Mouse (Mus musculus) lung, adult 2 months (tissue): ENCODE measurements around the gene Clic1. TPM values are rescaled to one million over a fixed set of nuclear protein-coding genes. Genes with fewer than 3 reads are reported as not detected.

Experiments used
- DNase-seq: peaks from one replicate; pipeline ENCODE4 v3.0.0; 2022
- H3K4me1 ChIP-seq: fragments of 200-500 bp; 2 replicates; pipeline ENCODE4 v1.6.1; 2011; ENCODE audit warnings: low read length; ENCODE audit not compliant: control insufficient read depth, insufficient read depth
- H3K4me3 ChIP-seq: fragments of 200-500 bp; replicated peaks from 2 replicates; pipeline ENCODE3; 2011; ENCODE audit warnings: low read depth, mild to moderate bottlenecking, control low read depth, low read length; ENCODE audit errors: extremely low read depth
- CTCF ChIP-seq: fragments of 200-500 bp; IDR thresholded peaks from 2 replicates; pipeline ENCODE4 v1.5.1; 2011; ENCODE audit warnings: mild to moderate bottlenecking, low read length, control low read depth; ENCODE audit not compliant: insufficient read depth
- POLR2A ChIP-seq: fragments of 200-500 bp; IDR thresholded peaks from 2 replicates; pipeline ENCODE4 v1.6.1; 2011; ENCODE audit warnings: low read depth, mild to moderate bottlenecking, control low read depth, low read length, borderline replicate concordance; ENCODE audit errors: extremely low read depth
- WGBS: fragments of 180-500 bp; shearing (Covaris S2); methylation state at CpG from one replicate; pipeline ENCODE4 v1.1.7; 2018; 5-methylcytosine and 5-hydroxymethylcytosine counted together
- polyA plus RNA-seq: library from polyadenylated mRNA; depleted of rRNA; stranded (reverse); fragments of >200 nt; gene quantifications from 2 replicates; pipeline ENCODE4 v1.2.3, GENCODE M21; 2012

Clic1 gene
- polyA plus RNA-seq, 1 experiment = 153 TPM

DNA sequence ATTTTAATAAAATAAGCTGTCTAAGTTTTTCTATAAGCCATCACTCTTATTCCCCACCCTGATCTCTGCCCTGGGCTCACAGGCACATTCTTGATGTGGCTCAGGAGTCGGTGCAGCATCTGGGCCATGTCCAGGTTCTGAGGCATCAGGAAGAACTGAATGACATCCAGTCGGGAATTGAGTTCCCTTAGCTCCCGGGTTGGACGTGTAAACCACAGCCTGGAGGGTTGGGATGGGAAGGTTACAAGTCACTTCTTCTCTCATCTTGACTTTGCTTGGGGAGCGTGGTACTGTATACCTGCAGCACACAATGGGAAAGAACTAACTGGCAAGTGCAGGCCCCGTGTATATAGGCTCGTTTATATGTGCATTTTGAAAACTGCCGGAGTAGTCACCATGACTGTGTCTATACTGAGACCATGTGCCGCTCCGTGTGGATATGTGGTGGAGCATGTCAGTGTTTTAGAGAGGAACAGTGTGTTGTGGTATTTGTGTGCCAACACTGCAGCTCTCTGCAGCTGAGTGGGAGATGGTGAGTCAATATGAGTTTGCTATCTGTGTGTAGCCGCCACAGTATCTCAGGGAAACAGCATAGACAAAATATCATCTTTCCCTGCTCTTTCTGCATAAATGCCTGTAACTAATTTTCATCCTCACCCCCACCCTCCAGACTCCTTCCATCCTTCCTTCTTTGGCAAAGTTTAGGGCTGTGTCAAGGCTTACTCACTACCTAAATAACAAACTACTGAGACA is 10.5 kb upstream of the Clic1 start:
- H3K4me1 ChIP-seq = peaks cover 6% of the 10 kb centered on the region; the same call in 1 of the 2 replicates
- WGBS = 82% methylated on average over 11 of the region's 11 CpGs

DNA sequence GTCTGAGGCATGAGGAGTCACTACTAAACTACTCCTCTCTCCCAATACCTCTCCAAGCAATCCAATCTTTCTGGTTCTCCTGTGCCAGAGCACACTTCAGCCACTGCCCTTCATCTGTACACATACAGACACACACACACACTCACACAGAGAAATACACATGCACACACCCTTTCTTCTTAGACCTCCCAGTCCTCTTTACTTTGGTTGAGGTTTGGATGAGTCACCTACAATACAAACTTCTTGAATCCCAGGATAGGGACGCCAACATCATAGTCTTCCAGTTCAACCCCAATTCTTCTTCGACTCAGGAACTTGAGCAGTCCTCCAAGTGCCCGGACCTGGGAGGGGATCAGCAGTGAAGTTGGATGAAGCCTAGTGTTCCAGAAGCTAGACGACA is 6.0 kb upstream of the Clic1 start:
- no peak for TF ChIP-seq CTCF
- no peak for TF ChIP-seq POLR2A
- peaks cover 19% of the 10 kb centered on the region for H3K4me1 ChIP-seq
- 53% methylated on average over 4 of the region's 4 CpGs for WGBS
- DNase-seq = no peak
- H3K4me3 ChIP-seq = no peak overlapping the region

More for the DNA sequence above, 10.5 kb upstream of the Clic1 start:
- no peak overlapping the region for H3K4me3 ChIP-seq
- TF ChIP-seq POLR2A = no peak
- TF ChIP-seq CTCF = no peak
- DNase-seq = no peak

- peaks cover 26% of the 10 kb centered on the region for H3K4me1 ChIP-seq
- DNase-seq = peak; percentile 2
- H3K4me3 ChIP-seq = no peak overlapping the region
- TF ChIP-seq CTCF = no peak
- no peak for TF ChIP-seq POLR2A
- WGBS = 59% methylated on average over 7 of the region's 7 CpGs
Measured at GRCm38 (mm10) chr17:35044904-35045806, 4.6 kb upstream of the Clic1 start.

GRCm38 (mm10) chr17:35045807-35046680 is 3.7 kb upstream of the Clic1 start:
- WGBS = 3% methylated on average over 48 of the region's 48 CpGs

GRCm38 (mm10) chr17:35046681-35047455 is 2.9 kb upstream of the Clic1 start, which contains the start of gene Msh5:
TSS of gene Msh5 (minus strand) at chr17:35046745.
- WGBS = 1% methylated on average over 33 of the region's 33 CpGs

More at GRCm38 (mm10) chr17:35045807-35046680, 3.7 kb upstream of the Clic1 start:
- Histone ChIP-seq H3K4me3 (peak overlapping the region; percentile 51), H3K4me1 (peaks cover 26% of the 10 kb centered on the region)
- TF ChIP-seq CTCF = no peak
- peak; percentile 80; the same call in 1 of the 2 replicates for TF ChIP-seq POLR2A
- DNase-seq = peak; percentile 14

DNA sequence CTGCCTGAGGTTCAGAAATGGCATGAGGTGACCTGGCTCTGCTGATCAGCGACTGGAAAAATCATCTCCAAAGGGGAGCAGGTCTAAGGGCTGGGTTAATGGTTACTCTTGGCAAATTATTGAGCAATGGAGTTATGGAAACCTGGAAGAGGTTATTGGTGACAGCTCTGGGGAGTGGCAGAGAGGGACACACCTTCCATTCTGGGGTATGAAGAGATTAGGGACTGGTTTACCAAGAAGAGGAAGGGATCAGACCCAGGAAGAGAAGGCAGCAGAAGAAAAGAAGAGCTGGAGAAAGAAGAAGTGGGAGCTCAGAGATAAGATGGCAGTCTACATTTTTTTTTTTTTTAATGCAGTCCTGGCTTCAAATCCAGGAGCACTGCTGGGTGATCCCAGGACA is 2.1 kb upstream of the Clic1 start:
- no peak overlapping the region for H3K4me3 ChIP-seq
- WGBS = 26% methylated on average over 1 of the region's 1 CpGs
- H3K4me1 ChIP-seq = peaks cover 36% of the 10 kb centered on the region
- TF ChIP-seq POLR2A (no peak), CTCF (no peak)
- no peak for DNase-seq

More at GRCm38 (mm10) chr17:35046681-35047455, 2.9 kb upstream of the Clic1 start, which contains the start of gene Msh5:
- peak; percentile 98 for DNase-seq
- TF ChIP-seq CTCF (no peak), POLR2A (peak; percentile 4; the same call in 1 of the 2 replicates)
- Histone ChIP-seq H3K4me1 (peaks cover 27% of the 10 kb centered on the region), H3K4me3 (peak within 1 kb of the TSS; percentile 51)

DNA sequence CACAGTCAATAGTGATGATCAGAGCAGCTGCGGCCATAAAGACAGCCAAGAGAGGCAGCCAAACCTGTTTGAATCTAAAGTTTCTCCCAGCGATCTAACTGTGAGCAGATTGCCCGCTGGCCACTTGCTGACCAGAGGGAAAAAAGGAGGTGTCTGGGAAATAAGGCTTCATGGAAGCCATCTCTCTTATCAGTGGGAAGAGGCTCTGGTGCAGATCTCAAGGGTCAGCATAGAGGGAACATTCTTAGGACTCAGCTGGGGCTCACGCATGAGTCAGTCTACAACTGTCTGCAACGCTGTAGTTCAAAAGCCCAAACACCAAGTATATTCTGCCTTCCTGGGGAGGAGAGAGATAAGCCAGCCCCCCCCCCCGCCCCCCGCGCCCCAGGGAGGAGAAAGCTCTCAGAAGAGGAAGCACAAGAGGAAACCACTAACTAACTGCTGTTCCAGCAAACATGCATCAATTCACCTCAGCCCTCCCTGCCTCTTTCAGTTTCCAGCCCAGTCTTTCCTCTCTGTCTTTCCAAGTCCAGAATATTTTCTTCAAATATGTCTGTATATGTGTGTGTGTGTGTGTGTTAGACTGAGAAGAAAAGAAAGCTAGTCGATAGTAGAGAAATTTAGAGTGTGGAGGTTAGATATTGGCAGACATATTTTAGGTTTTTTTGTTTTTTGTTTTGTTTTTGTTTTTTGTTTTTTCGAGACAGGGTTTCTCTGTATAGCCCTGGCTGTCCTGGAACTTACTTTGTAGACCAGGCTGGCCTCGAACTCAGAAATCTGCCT is 1.4 kb upstream of the Clic1 start:
- H3K4me3 ChIP-seq = peak overlapping the region; percentile 19
- DNase-seq = no peak
- TF ChIP-seq CTCF (no peak), POLR2A (0 out of 2 replicates have a peak, but pooled peaks have one; percentile 8)
- H3K4me1 ChIP-seq = peaks cover 39% of the 10 kb centered on the region
- 9% methylated on average over 11 of the region's 11 CpGs for WGBS

DNA sequence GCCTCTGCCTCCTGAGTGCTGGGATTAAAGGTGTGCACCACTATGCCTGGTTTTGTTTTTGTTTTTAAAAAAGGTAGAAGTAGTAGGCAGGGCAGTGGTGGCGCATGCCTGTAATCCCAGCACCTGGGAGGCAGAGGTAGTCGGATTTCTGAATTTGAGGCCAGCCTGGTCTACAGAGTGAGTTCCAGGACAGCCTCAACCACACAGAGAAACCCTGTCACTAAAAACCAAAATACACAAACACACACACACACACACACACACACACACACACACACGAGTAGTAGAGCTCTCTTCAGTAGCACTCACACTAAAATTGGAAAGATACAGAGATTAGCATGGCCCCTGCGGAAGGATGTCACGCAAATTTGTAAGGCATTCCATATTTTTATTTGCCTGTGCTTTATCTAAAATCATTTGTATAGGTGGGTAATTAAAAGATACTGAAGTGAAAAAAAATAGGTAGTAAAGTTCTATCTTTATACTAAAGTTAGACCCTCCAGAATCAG is 780 bp upstream of the Clic1 start:
- peaks cover 37% of the 10 kb centered on the region for H3K4me1 ChIP-seq
- TF ChIP-seq POLR2A (no peak), CTCF (no peak)
- WGBS = 54% methylated on average over 5 of the region's 5 CpGs
- no peak for DNase-seq
- no peak overlapping the region for H3K4me3 ChIP-seq
